Mouse (Mus musculus) thymus, postnatal 0 days (tissue): Measurements from ENCODE around the gene Entr1. TPM values are rescaled to one million over a fixed set of nuclear protein-coding genes. Genes with fewer than 3 reads are reported as not detected.

Experiments
- DNase-seq: peaks from one replicate; pipeline ENCODE4 v3.0.0-alpha.2; 2015; ENCODE audit warnings: low spot score
- polyA plus RNA-seq: library from polyadenylated mRNA; unstranded; fragments of >200 nt; fragmentation: Nextera tagmentation; extraction: Ambion mirVana; gene quantifications from 2 replicates; pipeline ENCODE4 v1.2.1, GENCODE M21; 2015

The Entr1 gene
- 164 and 184 TPM in 2 replicates for polyA plus RNA-seq

DNA sequence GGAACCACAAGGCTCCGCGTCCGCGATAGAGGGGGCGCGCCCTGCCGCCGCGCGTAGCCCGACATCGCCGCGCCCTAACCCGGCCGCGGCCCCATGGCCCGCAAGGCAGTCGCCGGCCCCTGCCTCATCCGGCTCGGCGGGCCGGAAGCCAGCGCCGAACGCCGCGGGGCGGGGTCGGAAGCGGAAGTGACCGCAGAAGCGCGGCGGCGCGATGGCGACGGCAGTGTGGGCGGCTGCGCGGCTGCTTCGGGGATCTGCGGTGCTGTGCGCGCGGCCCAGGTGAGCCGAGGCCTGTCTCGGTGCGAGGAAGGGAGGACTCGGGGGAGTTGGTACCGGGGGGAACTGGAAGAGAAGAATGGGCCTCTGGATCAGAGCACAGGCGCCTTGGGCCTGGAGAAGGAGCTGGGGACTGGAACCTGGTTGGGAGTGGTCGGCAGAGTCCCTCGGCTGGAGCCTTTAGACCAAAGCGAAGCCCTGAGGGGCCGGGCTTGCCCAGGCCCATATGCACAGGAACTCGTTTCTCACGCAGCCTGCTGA, at the start of gene Entr1, which contains the start of gene Pmpca:
Gene Entr1 (minus strand): TSS at position 163 of the 537 bp plus-strand sequence.
Gene Pmpca (plus strand): TSS at position 186 of the 537 bp plus-strand sequence.
- DNase-seq, result peak; percentile 93

DNA sequence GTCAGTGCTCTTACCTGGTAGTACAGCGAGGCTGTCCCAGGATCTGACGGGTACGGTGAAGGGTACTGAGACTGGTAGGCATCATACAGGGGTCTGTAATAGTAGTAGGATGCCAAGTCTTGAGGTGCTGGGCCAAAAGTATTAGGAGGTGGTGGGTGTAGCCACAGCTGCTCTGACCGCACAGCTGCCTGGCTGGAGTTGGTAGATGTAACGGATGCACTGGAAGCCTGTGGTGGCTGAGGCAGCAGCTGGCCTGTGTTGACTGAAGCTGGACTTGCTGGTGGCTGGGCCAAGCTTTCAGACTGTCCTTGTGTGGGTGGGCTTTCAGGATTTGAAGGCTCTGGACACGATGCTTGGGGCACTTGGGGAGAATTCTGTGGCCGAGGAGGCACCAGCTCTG, 49.3 kb upstream of the Entr1 start:
- no peak for DNase-seq

- no peak for DNase-seq
Measured at GRCm38 (mm10) chr2:26437221-26437620, 48.1 kb upstream of the Entr1 start.

- DNase-seq, result no peak
Measured at GRCm38 (mm10) chr2:26434791-26435572, 45.9 kb upstream of the Entr1 start.

GRCm38 (mm10) chr2:26429851-26430250, 40.7 kb upstream of the Entr1 start:
- DNase-seq, result no peak

DNA sequence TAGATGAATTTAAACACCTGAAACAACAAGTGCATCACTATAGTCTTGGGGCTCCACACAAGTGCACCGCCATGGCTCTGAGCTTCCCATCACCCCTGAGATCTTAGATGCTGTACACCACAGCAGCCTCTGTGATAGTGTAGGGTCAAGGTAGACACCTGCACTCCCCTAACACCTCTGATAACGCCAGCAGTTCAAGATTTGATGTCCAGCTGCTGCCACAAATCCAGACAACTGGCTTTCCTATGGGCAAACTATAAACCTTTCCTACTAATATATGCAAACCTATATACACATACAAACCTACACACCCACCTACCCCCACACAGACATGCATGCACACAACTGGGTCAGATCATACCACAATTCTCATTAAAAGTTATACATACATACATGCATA, 35.4 kb upstream of the Entr1 start:
- no peak for DNase-seq

GRCm38 (mm10) chr2:26423086-26423485, 34.0 kb upstream of the Entr1 start:
- DNase-seq, result no peak

GRCm38 (mm10) chr2:26421969-26422368, 32.9 kb upstream of the Entr1 start:
- DNase-seq, result no peak

DNA sequence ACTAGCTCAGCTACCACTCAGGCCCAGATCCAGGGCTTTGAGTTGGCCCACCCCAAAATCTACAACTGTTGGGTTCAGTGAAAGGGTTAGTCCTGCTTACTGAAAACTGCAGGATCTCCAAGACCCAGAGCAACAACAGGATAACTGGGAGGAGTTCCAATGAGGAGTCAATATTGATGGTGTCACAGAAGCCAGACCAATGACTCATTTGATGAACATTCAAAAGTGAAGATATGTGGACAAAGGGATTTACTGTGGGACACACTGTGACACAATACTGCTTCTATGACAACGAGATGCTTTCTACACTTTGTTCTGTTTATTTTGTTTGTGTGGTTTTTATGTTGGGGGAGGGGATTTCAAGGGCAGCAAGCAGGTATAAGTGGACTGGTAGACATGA, 29.0 kb upstream of the Entr1 start:
- no peak for DNase-seq

DNA sequence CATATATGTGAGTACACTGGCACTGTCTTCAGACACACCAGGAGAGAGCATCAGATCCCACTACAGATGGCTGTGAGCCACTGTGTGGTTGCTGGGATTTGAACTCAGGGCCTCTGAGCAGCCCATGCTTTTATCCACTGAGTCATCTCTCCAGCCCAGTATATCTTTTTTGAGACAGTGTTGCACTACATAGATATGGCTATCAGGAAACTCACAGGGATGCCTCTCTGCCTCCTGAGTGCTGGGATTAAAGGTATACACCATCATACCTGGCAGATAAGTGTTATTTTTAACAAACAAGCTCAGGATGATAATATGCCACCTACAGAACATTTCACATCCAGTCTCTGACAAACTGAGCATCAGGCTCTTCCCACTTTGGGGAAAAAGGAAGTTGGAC, 27.9 kb upstream of the Entr1 start:
- no peak for DNase-seq

DNA sequence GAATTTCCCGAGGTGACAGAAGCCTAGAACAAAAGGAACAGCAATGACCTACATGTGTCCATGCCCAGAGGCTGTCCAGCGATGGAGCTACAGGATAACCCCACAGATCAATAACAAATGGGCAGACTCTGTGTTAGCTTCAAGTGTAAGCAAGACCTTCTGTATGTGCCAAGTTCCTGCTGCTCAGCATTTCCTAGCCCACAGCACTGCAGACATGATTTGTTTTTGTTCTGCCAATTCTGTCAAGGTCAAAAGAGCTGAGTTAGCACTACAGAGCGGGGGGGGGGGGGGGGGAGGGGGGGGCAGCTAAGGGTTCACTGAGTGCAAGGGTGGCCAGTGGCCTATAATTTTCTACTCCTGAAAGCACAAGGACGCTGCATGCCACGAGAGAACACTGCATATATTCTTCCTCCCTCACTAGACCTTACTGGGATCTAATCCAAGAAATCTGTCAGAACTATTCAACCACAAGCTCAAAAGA, 21.9 kb upstream of the Entr1 start:
- no peak for DNase-seq

GRCm38 (mm10) chr2:26410091-26410490, 21.0 kb upstream of the Entr1 start:
- peak; percentile 12 for DNase-seq

GRCm38 (mm10) chr2:26409362-26409761, 20.2 kb upstream of the Entr1 start:
- DNase-seq, result no peak

DNA sequence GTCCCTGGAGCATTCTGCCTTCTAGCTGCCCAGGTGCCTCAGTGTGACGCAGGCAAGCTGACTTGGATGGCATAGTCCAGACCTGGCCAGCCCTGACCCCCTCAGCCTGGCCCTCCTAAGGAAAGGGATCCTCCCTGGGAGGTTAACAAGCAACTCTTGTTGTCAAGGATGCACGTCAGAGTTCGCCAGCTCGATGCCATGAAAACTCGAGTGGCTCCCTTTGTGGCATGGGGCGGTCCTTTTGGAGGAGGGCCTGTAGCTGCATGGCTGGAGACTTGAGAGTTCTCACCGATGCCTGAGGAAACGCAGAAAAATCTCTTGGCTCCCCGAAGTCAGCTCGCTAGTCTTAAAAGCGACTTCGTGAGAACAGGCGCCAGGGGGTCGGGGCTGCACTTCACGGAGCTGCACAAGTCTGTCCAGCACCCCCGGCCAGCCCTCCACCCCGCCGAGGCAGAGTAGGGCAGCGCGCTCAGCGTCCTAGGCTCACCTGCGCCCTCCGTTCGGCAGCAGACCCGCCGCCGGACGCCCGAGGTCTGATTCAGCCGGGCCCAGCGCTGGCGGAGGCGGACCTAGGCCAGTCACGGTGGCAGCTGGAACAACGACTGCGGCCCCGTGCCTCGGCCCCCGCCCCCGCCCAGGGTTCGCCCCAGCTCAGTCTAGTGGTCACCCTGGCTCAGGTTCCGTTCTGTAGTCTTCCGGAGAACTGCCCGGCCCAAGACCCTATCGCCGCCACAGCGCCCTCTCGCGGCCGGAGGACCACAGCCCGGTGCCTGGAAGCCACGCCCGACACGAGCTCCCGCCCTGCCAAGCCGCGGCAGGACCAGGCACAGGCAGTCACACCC, 19.6 kb upstream of the Entr1 start, which contains the start of gene Inpp5e:
Gene Inpp5e (minus strand): TSS at position 689 of the 842 bp plus-strand sequence.
- DNase-seq, result peak; percentile 89

DNA sequence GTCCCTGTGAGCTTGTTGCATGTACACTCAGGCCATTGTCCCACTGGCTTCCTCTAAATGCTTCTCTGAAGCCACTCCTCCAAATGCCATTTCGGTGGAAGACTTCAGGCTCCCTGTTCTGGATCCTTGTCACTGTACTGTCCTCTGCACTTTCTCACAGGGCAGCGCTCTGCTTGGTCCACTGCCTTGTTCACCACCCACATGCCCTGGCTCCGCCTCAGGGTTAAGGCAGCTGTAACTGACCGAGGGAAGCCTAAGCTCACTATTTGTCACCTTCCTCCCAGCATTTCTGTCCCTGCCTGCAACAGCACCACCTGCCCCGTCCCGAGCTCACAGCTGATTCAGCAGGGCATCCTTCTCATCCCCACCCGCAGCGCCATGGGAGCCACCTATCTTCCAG, 14.2 kb upstream of the Entr1 start:
- DNase-seq, result no peak

DNA sequence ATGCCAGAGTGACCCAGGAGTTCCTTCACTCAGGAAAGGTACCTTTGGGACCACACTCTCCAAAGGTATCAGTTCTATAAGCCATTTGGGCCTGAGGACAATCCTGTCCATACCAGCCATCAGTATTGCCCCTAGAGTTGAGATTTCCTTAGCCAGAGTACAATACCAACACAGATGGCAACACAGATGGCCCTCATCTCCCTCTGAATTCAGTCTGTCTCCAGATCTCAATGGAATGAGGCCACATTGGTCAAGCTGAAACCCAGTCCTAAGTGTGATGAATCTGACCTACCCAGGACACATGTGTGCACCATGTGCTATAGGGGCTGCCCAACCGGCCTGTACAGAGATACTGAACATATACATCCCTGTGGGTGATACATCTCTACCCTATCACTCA, 13.1 kb upstream of the Entr1 start:
- DNase-seq, result no peak

DNA sequence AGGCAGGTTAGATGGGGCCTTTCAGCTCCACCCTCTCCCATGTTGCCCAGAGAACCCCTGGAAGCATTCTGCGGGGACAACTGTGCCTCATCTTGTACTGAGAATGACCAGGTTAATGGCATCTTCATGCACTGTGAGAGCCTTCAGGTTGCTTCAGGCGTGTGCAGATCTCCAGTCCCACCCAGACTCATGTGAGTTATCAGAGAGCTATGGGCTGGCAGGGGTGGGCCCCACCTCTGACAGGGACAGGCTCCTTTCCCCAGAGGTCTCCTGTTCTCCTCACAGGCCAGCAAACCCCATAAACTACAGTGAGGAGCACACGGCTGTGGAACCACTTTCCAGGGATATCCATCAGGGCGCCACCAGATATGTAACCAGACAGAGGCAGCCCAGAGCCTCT, 11.9 kb upstream of the Entr1 start:
- no peak for DNase-seq

- no peak for DNase-seq
Measured at GRCm38 (mm10) chr2:26400296-26400695, 11.2 kb upstream of the Entr1 start.

DNA sequence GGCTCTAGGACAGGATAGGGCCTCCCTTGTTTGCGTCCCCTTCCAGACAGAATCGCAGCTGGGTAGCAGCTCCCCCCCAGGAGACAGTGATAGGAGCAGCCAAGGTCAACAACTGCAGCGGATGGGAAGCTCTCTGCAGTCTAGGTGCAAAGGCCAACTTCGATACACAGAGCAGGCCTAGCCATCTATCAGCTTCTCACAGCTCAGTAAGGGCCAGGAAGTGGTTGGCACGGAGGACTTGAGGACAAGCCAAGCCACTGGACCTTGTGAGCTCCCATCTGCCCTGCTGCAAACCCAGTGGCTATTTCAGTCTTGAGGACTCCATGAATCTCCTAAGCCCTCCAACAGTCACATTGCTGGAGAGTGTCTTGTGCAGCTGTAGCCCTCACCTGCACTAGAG, 10.5 kb upstream of the Entr1 start:
- DNase-seq, result no peak

- DNase-seq, result no peak
Measured at GRCm38 (mm10) chr2:26398978-26399377, 9.9 kb upstream of the Entr1 start.

DNA sequence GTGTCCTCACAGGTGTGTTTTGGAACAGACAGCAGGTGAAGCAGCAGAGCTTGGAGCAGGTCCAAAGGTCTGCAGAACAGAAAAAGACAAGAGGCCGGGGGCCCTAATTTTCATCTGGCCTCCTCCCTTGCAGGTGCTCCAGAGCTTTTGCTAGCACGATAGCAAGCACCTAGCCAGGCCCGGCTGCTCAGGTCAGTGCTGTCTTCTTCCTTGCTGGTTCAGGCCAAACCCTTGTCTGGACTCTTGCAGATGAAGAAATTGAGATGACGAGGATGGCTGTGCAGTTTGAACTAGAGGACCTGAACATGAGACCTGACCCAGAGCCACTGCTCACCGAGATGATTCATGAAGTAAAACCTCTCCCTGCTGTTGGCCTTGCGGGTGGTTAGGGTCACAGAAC, 2.5 kb upstream of the Entr1 start:
- DNase-seq, result no peak

GRCm38 (mm10) chr2:26390954-26391353, 1.8 kb upstream of the Entr1 start:
- DNase-seq, result no peak
